11 mouse cellular contexts compared by ENCODE assay signal in the genomic region with DNA sequence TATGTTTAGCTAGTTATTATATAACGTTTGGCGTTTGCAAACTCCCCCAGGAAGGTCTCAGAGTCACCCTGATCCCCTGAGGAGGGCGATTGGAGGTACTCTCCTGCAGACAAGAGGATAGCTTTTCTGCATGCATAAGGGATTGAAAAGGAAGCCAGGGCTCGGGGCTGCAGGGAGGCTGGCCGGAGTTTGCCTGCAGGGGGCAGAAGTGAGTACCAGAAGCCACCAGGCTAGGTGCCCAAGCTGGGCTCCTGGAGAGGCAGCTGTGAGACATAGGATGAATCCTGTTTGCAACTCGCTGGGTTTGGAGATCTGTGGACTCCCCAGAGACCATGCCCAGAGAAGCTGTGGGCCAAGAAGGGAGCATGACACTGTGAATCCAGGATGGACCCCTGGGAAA. TPM values are rescaled to one million over a fixed set of nuclear protein-coding genes. Genes with fewer than 3 reads are reported as not detected.
DNase-seq lines count a peak whose midpoint lies in the region; ATAC-seq and TF ChIP-seq lines count a peak whose summit lies in the region.
"Had no signal": no experiment of that assay in that cellular context is flagged by ENCODE, and none has a peak within 500 bp of the region (broad histone marks: within the 10 kb centered on the region; RNA-seq: fewer than 3 reads in every experiment).

No protein-coding gene starts in this region.

- DNase-seq in cerebellum, postnatal 10 days, result peak; percentile 58 to 59
- DNase-seq in cerebellum, adult 9-10 months, result no peak
- DNase-seq in layer of hippocampus, adult 2 months (ENCODE audit: low spot score in 2 of 2), result peak in 1 of 2 experiments; percentile 60
- DNase-seq in layer of hippocampus, postnatal 14 days (ENCODE audit: low spot score in 2 of 2), result no peak
- DNase-seq in thymus, postnatal 25 days, result peak; percentile 27
- no peak for DNase-seq in thymus, adult 2 months
- DNase-seq: heart, postnatal 10 days; right cerebral cortex, adult 18-20 months had no signal

- no peak overlapping the region for H3K4me3 ChIP-seq in layer of hippocampus, adult 2 months
- H3K4me3 ChIP-seq in thymus, adult 2 months (ENCODE audit: control insufficient read depth, insufficient read depth, low read length), result no peak overlapping the region
- no peak overlapping the region for H3K4me3 ChIP-seq in intestine, embryonic 16.5 days (ENCODE audit: low read length)
- H3K4me3 ChIP-seq: forebrain, embryonic 12.5 days had no signal

- ATAC-seq in monocyte, adult 5-6 weeks (replicated peaks; ENCODE audit: insufficient number of reproducible peaks, low FRiP score, low TSS enrichment, poor library complexity, severe bottlenecking), result no peak
- ATAC-seq in intestine, embryonic 16.5 days, result no peak

- H3K27ac ChIP-seq in layer of hippocampus, adult 2 months, result no peak overlapping the region
- no peak overlapping the region for H3K27ac ChIP-seq in thymus, adult 2 months (ENCODE audit: control insufficient read depth, insufficient read depth, low read length)
- no peak overlapping the region for H3K27ac ChIP-seq in intestine, embryonic 16.5 days (ENCODE audit: low read length)
- H3K27ac ChIP-seq: forebrain, embryonic 12.5 days had no signal

- H3K4me2 ChIP-seq in intestine, embryonic 16.5 days (ENCODE audit: low read depth, low read length), result no peak overlapping the region
- H3K4me2 ChIP-seq: forebrain, embryonic 12.5 days had no signal

- no peaks in the 10 kb centered on the region for H3K9me3 ChIP-seq in intestine, embryonic 16.5 days (ENCODE audit: control insufficient read depth, low read length)
- H3K9me3 ChIP-seq: forebrain, embryonic 12.5 days had no signal

- peak; percentile 75 for TF ChIP-seq CTCF in layer of hippocampus, adult 2 months (conservative IDR thresholded peaks at IDR 0.05)
- no peak for TF ChIP-seq CTCF in thymus, adult 2 months (IDR thresholded peaks at IDR 0.05; ENCODE audit: borderline replicate concordance, control insufficient read depth, extremely low read depth, insufficient read depth, low read length, poor library complexity)

- H3K36me3 ChIP-seq in thymus, adult 2 months (ENCODE audit: control insufficient read depth, insufficient read depth, low read length), result no peaks in the 10 kb centered on the region
- H3K36me3 ChIP-seq in intestine, embryonic 16.5 days (ENCODE audit: control insufficient read depth, insufficient read depth, low read length), result no peaks in the 10 kb centered on the region
- H3K36me3 ChIP-seq: forebrain, embryonic 12.5 days had no signal

- no peaks in the 10 kb centered on the region for H3K4me1 ChIP-seq in thymus, adult 2 months (replicated peaks; ENCODE audit: control insufficient read depth, insufficient read depth, low read length)
- peaks cover 3% of the 10 kb centered on the region; the same call in 1 of the 2 replicates for H3K4me1 ChIP-seq in intestine, embryonic 16.5 days (ENCODE audit: control insufficient read depth, insufficient read depth, low read length)

- H3K9ac ChIP-seq in intestine, embryonic 16.5 days (ENCODE audit: low read depth, low read length), result no peak overlapping the region
- H3K9ac ChIP-seq: forebrain, embryonic 12.5 days had no signal

- 54% methylated on average over 6 of the region's 6 CpGs for WGBS in thymus, adult 2 months
- 37% methylated on average over 6 of the region's 6 CpGs for WGBS in intestine, embryonic 16.5 days

- H3K27me3 ChIP-seq in thymus, adult 2 months (ENCODE audit: control insufficient read depth, insufficient read depth, low read length), result no peaks in the 10 kb centered on the region
- no peaks in the 10 kb centered on the region for H3K27me3 ChIP-seq in intestine, embryonic 16.5 days (replicated peaks; ENCODE audit: control insufficient read depth, insufficient read depth, low read length)

- TF ChIP-seq POLR2A in thymus, adult 2 months (IDR thresholded peaks at IDR 0.05; ENCODE audit: control insufficient read depth, extremely low read depth, insufficient read depth, low read length, poor library complexity), result no peak

RNA-seq across cellular contexts. Expression of a gene that starts 19.3 kb away (rescaled TPM):
- total RNA-seq in layer of hippocampus, adult 2 months (2021), result 10 to 100 TPM; 21.8 to 22.1 TPM
- 10 to 100 TPM; 40.5 to 43.9 TPM for total RNA-seq in layer of hippocampus, postnatal 14 days (2021)
- polyA plus RNA-seq in thymus, adult 2 months (2012; rRNA removed), result 15.4 and 24.1 TPM in 2 replicates
- total RNA-seq in monocyte, adult 5-6 weeks (2017), result 0.10 TPM in 1 of 3 replicates, not detected in the others
- polyA plus RNA-seq in intestine, embryonic 16.5 days (2015; fragmentation: Nextera tagmentation; extraction: Ambion mirVana), result 3.1 and 3.5 TPM in 2 replicates

RNA-seq across cellular contexts. Expression of a gene that starts 30.9 kb away (rescaled TPM):
- 10 to 100 TPM; 51.1 to 52.0 TPM for total RNA-seq in layer of hippocampus, adult 2 months (2021)
- 10 to 100 TPM; 40.7 to 47.6 TPM for total RNA-seq in layer of hippocampus, postnatal 14 days (2021)
- polyA plus RNA-seq in thymus, adult 2 months (2012; rRNA removed), result 266 and 395 TPM in 2 replicates
- total RNA-seq in monocyte, adult 5-6 weeks (2017), result 0.87 TPM in 1 of 3 replicates, not detected in the others
- polyA plus RNA-seq in intestine, embryonic 16.5 days (2015; fragmentation: Nextera tagmentation; extraction: Ambion mirVana), result 76.3 and 77.6 TPM in 2 replicates

RNA-seq across cellular contexts. Expression of a gene that starts 37.8 kb away (rescaled TPM):
- total RNA-seq in layer of hippocampus, adult 2 months (2021), result 10 to 100 TPM; 40.0 to 41.8 TPM
- total RNA-seq in layer of hippocampus, postnatal 14 days (2021), result 10 to 100 TPM; 42.6 to 43.2 TPM
- 334 and 468 TPM in 2 replicates for polyA plus RNA-seq in thymus, adult 2 months (2012; rRNA removed)
- not detected in 3 replicates for total RNA-seq in monocyte, adult 5-6 weeks (2017)
- polyA plus RNA-seq in intestine, embryonic 16.5 days (2015; fragmentation: Nextera tagmentation; extraction: Ambion mirVana), result 28.4 and 32.9 TPM in 2 replicates

RNA-seq across cellular contexts. Expression of a gene that starts 43.5 kb away (rescaled TPM):
- total RNA-seq in layer of hippocampus, adult 2 months (2021), result 10 to 100 TPM; 48.1 to 48.3 TPM
- 10 to 100 TPM; 42.0 TPM for total RNA-seq in layer of hippocampus, postnatal 14 days (2021)
- 187 and 258 TPM in 2 replicates for polyA plus RNA-seq in thymus, adult 2 months (2012; rRNA removed)
- 0.32 TPM in 1 of 3 replicates, not detected in the others for total RNA-seq in monocyte, adult 5-6 weeks (2017)
- polyA plus RNA-seq in intestine, embryonic 16.5 days (2015; fragmentation: Nextera tagmentation; extraction: Ambion mirVana), result 60.4 and 60.6 TPM in 2 replicates

Comparison
In these comparisons a context has a peak if more than half of its experiments do, and no peak if none do; other contexts are left out.
1. DNase-seq: peak in cerebellum, postnatal 10 days (2 of 2) and thymus, postnatal 25 days (single experiment); none in cerebellum, adult 9-10 months (single experiment), layer of hippocampus, postnatal 14 days (0 of 2) and thymus, adult 2 months (single experiment).
2. RNA of a gene that starts 19.3 kb away (total RNA-seq): 40.5 to 43.9 TPM in layer of hippocampus, postnatal 14 days and 21.8 to 22.1 TPM in layer of hippocampus, adult 2 months; 0.10 TPM in monocyte, adult 5-6 weeks; every median in the first group is over 10 times any median in the second.
3. RNA of a gene that starts 30.9 kb away (total RNA-seq): 51.1 to 52.0 TPM in layer of hippocampus, adult 2 months and 40.7 to 47.6 TPM in layer of hippocampus, postnatal 14 days; 0.87 TPM in monocyte, adult 5-6 weeks; every median in the first group is over 10 times any median in the second.
4. RNA of a gene that starts 37.8 kb away (total RNA-seq): 42.6 to 43.2 TPM in layer of hippocampus, postnatal 14 days and 40.0 to 41.8 TPM in layer of hippocampus, adult 2 months; not detected in monocyte, adult 5-6 weeks; every median in the first group is over 10 times any median in the second.